Mouse (Mus musculus): ENCODE results near the gene BC034090.

- no peak for TF ChIP-seq POLR2A (IDR thresholded peaks at IDR 0.05; ENCODE audit: insufficient read length, low read depth)
- TF ChIP-seq E2F4 (IDR thresholded peaks at IDR 0.05; ENCODE audit: insufficient read depth), result no peak
- no peak for TF ChIP-seq CEBPB (IDR thresholded peaks at IDR 0.05; ENCODE audit: insufficient read depth, poor library complexity, severe bottlenecking)
These were observed 1.8 kb downstream of the BC034090 start for GRCm38 (mm10) chr1:155242488-155242745.
